Mouse (Mus musculus) lung, postnatal 10 days (tissue): ENCODE measurements around the gene Isoc2b.
"Not testable (repeated sequence)": the region's sequence is repeated elsewhere in the genome, so short reads cannot be mapped to it uniquely, and the experiment has no call there.

Source experiments
- DNase-seq: peaks from one replicate; pipeline ENCODE4 v3.0.0; 2021

Gene Isoc2b

DNA sequence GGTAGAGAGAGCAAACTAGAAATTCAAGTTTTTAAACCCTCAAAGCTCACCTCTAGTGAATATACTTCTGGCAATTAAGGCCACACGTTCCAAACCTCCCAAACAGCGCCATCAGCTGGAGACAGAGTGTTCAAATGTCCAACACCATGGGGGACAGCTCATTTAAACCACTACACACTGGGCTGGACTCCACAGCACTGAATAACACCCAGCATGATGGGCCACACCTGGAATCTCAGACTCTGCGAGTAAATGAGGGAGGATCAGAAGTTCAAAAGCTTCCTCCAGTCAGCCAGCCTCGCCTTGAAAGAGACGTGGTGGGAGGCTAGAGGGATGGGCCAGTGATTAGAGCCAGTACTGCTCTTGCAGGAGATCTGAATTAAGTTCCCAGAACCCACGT is at the start of gene Isoc2b:
Isoc2b (minus strand) TSS at position 126 of the 400 bp plus-strand sequence.
- no peak for DNase-seq

DNA sequence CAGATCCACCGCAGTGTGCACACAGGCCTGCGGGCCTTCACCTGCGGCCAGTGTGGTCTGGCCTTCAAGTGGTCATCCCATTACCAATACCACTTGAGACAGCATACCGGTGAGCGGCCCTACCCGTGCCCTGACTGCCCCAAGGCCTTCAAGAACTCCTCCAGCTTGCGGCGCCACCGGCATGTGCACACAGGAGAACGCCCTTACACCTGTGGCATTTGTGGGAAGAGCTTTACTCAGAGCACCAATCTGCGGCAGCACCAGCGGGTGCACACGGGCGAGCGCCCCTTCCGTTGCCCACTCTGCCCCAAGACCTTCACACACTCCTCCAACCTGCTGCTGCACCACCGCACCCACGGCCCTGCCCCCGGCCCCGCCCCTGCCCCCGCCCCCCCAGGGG is 49.0 kb upstream of the Isoc2b start:
- DNase-seq, result no peak

DNA sequence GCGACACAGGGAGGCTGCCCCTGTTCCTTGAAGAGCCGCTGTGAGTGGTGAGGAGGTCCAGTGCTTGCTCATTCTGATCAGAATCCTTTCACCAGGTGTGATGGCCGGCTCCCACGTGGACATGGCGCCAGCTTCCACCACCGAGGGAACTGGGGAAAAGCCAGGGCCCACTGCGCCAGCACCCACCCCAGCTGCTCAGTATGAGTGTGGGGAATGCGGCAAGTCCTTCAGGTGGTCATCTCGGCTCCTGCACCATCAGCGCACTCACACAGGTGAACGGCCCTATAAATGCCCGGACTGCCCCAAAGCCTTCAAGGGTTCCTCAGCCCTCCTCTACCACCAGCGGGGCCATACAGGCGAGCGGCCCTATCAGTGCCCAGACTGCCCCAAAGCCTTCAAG is 48.6 kb upstream of the Isoc2b start:
- DNase-seq, result no peak

DNA sequence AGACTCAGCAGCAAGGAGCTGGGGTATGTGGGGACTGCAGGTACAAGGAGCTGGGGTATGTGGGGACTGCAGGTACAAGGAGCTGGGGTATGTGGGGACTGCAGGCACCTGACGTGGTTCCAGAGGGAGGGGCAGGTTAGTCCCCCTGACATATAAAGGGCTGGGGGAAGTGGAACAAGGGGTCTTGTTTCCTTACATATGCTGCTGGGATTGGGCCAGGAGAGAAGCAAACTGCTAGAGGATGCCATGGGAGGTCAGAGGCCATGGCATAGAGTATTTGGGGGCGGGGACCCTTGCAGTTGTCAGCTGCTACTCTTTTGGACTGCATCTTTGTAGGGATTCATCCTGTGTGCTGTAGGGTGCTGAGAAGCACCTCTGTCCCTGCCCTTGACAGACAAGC is 47.4 kb upstream of the Isoc2b start:
- no peak for DNase-seq

DNA sequence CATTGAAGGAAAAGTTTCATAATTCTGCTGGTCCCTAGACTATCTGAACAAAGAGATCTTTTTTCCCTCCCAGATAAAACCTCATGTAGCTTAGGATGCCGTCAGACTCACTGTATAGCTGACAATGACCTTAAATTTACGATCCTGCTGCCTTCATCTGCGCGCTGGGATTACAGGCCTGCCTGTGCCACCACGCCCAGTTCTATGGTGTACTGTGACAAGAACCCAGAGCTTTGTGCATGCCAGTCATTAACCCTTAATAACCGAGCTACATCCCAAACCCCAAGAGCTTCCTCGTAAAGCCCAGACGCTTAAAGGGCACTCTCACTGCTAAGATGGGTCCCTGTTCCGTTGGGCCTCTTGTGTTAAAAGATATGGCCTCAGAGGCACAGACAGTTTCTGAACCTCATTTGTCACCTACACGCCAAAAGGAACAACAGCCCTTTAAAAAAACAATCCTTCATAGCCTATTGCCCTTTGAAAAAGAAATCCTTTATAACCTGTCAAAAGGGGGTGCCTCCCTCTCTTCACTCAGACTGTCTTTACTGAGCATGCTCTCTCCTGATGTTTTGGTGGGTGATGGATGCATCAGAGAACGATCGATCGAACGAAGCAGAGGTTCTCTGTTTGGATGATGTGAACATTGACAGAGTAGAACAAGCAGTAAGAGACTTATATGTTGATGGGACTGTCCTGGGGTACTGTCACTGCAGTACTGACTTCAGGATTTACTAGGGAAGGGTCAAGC is 45.8 kb upstream of the Isoc2b start:
- peak; percentile 48 for DNase-seq

DNA sequence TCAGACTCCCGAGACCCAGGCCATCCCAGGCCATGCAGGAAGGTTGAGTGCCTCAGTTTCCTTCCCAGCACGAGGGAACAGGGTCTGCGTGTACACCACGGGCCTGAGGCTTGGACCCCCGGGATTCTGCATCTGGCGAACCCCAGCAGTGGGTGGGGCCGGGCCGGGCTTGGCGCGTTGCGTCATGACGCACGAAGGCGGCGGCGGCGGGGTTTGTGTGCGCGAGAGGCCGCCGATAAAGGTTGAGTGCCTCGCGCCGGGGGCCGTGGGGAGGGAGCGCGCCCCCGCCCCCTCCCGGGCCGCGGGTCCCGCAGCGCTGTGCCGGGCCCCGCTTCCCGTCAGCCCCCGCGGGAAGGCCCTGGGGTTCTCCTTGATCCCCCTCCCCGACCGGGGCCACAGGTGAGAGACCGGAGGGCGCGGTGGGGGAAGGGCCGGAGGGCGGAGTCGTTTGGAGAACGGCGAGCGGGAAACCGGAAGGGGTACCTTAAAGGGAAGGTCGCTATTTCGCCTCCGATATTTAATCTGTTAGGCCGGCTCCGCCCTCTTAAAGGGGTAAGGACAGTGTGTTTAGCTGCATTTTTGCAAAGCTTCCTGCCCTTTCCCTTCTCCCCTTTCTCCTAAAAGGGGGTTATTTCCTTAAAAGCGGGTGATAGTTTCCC is 45.1 kb upstream of the Isoc2b start, which contains the start of gene Zfp628:
Zfp628 (plus strand) TSS at position 211 of the 659 bp plus-strand sequence.
- DNase-seq, result peak; percentile 97

DNA sequence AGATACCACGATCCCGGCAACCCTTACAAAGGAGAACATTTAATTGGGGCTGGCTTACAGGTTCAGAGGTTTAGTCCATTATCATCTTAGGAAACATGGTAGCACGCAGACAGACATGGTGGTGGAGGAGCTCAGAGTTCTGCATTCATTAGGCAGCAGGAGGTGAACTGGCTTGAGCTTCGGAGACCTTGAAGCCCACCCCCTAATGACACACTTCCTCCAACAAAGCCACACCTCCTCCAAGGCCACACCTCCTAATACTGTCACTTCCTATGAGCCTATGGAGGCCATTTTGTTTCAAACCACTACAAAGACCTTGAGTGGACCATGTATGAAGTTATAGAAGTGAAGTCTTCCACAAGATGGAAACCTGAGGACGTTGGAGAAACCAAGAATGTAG is 42.2 kb upstream of the Isoc2b start:
- no peak for DNase-seq

DNA sequence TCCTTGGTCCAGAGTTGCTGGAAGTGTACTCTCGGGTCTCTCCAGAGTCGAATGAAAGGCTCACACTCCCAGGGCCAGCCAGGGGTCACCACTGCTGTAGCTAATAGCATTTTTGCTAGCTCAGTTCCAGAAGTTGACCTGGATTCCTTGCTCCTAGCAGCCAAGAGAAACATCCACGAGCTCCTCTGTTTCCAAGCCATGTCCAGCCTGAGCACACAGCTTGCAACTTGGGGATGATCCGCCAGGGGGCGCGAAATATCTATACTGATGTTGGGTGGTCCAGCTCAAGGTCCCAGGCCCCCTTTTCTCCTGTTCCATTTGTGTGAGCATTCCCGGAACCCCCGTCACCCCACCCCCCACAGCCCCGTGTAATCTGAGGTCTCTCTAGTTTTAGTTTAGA is 41.5 kb upstream of the Isoc2b start:
- DNase-seq, result peak; percentile 80

DNA sequence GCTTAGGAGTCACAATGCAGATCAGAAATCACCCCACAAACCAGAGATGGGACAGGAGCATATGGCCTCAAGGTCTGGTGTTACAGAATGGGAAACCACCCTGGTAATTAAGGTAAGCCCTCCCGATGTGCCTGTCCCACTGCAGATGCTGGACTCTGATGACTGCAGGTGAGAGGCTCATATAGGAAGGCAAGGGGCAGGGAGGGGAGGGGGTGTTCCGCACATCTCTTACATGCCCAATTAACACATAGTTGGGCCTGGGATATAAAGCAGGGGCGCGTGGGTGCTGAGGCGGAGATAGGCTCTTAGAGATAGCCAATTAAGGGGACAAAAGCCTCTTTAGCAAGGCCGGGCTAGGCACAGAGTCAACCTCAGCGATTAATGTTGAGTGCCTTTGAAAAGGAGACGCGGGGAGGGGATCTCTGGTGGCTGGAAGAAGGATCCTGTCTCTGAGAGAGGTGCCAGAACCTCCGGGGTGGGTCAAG is 36.5 kb upstream of the Isoc2b start, which contains the start of gene Gm36210:
Gm36210 (minus strand) TSS at position 51 of the 485 bp plus-strand sequence.
- DNase-seq, result no peak

DNA sequence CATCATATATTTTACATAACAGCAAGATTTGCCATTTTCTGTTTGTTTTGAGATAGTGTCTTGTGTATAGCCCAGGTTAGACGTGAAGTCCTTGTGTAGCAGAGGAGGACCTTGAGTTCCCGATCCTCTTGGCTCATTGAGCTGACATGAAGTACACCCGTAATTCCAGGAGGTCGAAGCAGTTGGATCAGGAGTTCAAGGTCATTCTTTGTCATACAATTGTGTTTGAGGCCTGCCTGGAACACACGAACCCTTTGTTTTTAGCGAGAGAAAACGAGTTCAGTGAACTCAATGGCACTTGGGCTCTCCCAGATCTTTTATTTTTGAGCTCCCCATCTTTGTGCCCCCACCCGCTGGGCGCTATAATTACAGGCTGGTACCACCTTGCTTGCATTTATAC is 32.3 kb upstream of the Isoc2b start:
- DNase-seq, result no peak

DNA sequence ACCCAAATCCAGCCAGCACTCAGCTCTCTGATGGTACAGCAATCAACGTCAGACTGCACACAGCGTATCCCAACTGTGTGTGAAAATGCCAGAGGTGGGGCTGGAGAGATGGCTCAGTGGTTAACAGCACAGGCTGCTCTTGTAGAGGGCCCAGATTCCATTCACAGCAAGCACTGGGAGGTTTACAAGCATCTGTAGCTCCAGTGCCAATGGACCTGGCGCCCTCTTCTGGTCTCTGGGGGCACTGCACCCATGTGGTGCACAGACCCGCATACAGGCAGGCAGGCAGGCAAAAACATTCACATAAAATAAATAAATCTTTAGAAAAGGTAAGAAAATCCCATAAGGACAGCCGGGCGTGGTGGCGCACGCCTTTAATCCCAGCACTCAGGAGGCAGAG is 31.1 kb upstream of the Isoc2b start:
- peak; percentile 36 for DNase-seq

DNA sequence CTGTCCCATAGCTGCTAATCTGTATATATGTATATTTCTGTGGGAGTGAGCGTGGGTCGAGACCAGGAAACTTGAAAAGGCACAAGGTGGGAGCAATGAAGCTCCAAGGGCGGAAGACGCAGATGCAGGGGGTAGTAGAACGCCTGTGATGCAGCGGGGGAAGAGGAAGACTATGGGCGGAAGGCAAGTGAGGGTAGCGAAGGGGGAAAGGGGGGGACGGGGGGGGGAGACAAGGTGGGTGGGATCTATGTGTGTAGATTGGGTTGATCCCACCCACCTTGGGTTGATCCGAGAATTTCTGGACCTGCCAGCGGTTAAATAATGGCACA is 30.4 kb upstream of the Isoc2b start:
- DNase-seq, result no peak

DNA sequence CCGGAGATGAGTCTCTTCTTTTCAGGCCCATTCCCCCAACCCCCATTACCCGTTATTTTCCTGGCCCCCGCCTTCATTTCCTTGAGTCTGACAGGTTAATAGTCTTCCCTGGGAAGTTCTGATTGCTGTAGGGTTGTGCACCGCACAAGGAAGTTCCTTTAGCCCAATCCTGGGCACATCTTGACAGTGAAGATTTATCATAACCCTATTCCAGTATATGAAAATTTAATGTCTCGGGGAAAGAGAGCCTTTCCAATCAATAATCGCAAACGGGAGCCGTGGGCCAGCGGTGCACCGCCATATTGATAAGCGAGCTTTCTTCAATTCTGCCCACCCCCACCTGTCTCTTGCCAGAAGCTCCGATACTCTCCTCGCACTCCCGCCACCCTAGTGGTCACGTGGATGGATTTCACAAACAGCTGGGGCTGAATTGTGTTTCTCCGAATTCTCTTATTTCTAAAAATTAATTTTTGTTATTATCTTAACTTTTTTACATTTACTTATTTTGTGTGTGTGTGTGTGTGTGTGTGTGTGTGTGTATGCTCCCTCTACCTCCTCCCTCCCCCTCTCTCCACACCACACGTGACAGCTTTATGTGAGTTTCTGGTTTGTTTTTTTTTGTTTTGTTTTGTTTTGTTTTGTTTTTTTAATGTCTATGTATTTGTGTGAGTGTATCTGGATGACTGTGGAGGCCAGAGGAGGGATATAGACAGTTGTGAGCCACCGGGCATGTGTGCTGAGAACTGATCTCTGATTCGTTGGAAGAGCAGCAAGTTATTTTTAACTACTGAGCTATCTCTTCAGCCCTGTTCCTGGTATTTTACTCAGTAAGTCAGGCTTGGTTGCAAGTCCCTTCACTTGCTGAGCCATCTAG is 29.8 kb upstream of the Isoc2b start:
- peak; percentile 42 for DNase-seq

DNA sequence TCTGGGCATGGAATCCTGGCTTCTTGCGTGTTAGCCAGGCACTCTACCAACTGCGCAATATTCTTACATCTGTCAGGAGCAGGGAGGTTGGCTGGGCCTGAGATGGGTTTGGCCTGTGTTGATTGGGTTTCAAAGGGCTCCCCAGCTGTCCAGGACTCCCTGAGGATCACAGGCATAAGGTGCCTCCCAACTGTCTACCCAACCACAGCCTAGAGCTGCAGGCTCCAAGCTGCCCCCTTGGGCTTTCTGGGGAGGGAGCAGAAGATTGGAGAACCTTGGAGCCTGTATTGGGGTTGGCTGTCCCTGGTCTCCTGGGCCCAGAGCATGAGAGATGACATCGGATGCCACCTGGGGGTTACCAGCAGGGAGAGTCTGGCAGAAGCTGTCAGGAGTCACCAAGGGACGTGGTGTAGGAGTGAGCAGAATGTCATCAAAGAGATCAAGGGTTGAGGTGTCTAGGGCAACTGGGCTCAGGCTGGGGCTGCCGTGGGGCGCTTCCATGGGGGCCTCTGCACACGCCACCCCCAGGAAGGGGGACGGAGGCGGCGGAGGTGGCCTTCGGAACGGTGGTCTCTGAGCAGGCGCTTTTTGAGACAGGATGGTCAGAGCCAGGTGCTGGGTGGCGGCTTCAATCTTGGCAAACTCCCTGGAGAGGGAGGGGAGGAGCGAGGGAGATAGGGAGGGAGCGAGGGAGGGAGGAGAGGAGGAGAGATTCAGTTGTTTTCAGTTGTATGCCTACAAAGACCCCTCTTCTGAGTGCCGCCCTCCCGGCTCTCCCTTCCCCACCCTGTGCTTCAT is 29.0 kb upstream of the Isoc2b start:
- DNase-seq, result no peak

DNA sequence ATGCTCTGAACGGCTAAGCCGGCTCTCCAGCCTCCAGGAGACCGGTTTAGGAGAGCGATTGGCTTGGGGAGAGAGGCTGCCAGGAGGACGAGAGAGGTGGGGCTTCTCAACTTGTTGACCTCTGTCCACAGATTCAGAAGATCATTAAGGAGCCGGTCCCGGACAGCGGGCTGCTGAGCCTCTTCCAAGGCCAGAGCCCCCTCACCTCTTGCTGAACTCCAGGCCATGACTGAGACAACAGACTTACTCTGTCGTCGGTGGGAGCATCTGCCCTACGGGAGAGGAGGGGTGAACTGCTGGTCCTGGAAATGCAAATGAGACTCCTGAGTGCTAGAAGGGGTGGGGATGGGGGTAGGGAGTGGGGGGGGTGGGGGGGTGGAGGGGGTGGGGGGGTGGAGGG is 25.1 kb upstream of the Isoc2b start:
- DNase-seq, result no peak

DNA sequence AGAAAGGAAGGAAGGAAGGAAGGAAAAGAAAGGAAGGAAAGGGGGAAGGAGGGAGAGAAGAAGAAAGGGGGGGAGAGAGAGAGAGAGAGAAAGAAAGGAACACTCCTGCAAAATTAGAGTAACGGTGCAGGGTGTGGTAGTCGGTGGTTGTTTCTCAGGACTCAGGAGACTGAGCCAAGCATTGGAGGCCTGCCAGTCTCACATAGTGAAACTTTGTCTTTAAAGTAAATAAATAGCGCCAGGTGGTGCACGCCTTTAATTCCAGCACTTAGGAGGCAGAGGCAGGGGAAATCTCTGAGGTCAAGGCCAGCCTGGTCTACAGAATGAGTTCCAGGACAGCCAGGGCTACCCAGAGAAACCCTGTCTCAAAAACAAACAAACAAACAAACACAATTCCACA is 16.6 kb upstream of the Isoc2b start:
- DNase-seq, result no peak

DNA sequence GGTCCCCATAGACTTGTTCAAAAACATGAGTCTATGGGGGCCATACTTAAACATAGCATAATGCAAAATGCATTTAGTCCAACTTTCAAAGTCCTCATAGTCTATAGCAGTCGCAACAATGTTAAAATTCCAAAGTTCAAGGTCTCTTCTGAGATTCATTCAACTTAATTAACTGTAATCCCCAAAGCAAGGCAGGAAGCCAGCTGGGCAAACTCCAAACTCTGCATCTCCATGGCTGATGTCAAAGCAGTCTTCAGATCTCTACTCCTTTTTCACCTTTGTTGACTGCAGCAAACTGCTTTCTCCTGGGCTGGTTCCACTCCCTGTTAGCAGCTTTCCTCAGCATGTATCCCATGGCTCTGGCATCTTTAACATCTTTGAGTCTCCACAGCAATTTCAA is 9.0 kb upstream of the Isoc2b start:
- DNase-seq, result not testable (repeated sequence)

DNA sequence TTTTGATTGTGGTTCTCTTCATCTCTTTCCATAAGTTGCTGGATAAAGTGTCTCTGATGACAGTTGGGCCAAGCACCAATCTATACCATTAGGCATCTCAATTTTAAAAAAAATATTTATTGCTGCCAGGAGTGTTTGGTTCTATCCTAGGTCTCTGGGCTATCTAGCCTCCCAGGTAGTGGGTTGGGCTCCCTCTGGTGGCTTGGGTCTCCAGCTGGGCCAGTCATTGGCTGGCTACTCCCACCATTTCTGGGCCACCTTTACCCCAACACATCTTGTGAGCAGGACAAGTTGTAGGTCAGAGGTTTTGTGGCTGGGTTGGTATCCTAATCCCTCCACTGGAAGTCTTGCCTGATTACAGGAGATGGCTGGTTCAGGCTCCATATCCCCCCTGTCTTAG is 8.1 kb upstream of the Isoc2b start:
- DNase-seq, result peak; percentile 30

DNA sequence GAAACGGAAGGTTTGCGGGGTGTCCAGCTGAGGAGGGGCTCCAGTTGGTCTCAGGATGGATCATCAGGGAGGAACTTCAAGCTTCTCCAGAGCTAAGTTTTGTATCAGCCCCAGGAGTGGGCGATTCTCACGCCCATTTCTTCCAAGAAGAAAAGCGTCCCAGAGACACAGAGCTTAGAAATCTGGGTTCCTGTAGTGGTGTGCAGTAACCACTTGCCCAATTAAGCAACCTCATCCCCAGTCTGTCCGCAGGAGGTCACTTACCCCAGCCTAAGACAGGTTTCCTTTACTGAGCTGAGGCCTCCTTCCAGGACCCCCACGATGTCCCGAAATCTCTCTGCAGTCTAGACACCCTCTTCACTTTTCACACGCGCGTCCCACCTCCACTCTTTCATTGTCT is 7.2 kb upstream of the Isoc2b start:
- DNase-seq, result no peak

DNA sequence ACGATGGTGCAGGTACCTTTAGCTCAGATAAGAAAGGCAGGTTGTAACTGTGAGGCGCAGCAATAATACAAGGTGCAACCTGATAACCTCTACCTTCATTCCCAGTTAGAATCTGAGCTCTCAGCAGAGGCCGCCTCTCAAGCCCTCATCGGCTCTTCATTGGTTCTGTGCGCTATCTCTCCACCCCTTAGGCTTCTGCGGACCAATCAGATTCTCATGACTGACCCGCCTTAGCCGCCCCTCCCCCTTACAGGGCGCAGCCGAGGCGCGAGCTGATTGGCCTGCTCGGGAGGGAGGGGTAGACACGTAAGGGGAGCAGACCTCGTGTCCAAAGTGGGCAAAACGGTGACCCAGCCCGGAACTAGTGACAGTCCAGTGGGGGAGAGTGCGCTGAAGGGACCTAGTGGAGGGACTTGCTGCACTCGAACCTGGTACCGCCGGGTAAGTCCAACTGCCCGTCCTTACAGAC is 6.7 kb upstream of the Isoc2b start, which contains the start of gene Isoc2a:
Isoc2a (plus strand) TSS at position 401 of the 469 bp plus-strand sequence.
- peak; percentile 95 for DNase-seq

DNA sequence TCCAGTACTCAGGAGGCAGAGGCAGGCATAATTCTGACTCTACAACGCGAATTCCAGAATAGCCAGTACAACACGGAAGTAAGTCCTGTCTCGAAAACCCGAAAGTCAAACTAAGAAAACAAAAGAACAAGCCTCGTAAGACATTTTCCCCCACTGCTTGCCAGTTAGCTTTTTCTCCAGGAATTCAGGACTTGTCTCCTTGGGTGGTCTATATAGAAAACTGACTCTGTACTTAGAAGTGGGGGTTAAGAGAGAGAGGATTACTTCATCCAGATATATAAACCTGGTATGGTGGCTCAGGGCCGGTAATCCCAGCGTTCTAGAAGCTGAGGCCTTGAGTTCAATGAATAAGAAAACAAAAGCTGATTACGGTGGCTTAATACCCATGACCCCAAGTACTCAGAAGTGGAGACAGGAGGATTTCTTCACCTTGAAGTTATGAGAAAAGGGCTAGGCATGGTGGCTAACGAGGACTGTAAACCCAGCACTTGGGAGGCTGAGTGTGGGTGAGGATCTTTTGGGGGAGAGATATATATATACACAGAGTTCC is 3.4 kb downstream of the Isoc2b start:
- no peak for DNase-seq
